Mouse (Mus musculus): ENCODE results near the gene Etnk1. TPM values are rescaled to one million over a fixed set of nuclear protein-coding genes. Genes with fewer than 3 reads are reported as not detected.
"Not testable (repeated sequence)": the region's sequence is repeated elsewhere in the genome, so short reads cannot be mapped to it uniquely, and the experiment has no call there.

Etnk1 gene
- polyA plus RNA-seq, 1 experiment from 2014 or later, result 8.7 TPM

GRCm38 (mm10) chr6:143165404-143166257 lies 1.4 kb upstream of the Etnk1 start:
- 46% methylated on average over 15 of the region's 15 CpGs for WGBS (ENCODE audit: insufficient replicate concordance)
- Histone ChIP-seq H3K27ac (ENCODE audit: low read length) (peak overlapping the region; percentile 96), H3K4me1 (ENCODE audit: control insufficient read depth, low read depth, low read length) (peaks cover 31% of the 10 kb centered on the region)

GRCm38 (mm10) chr6:143167409-143167919 lies 443 bp downstream of the Etnk1 start:
- WGBS (ENCODE audit: insufficient replicate concordance), result under 1% methylated on average over 60 of the region's 60 CpGs
- peak overlapping the region; percentile 96 for H3K27ac ChIP-seq (ENCODE audit: low read length)
- ATAC-seq (ENCODE audit: low read depth), result peak; percentile 49
- no peaks in the 10 kb centered on the region for H3K27me3 ChIP-seq (ENCODE audit: control insufficient read depth, insufficient read depth, low read depth, low read length)
- peak overlapping the region; percentile 90 for H3K4me3 ChIP-seq (ENCODE audit: low read depth, low read length)
- H3K9ac ChIP-seq (ENCODE audit: low read depth, low read length), result peak overlapping the region; percentile 93
- H3K4me2 ChIP-seq (ENCODE audit: low read depth, low read length), result peak overlapping the region; percentile 70
- H3K4me1 ChIP-seq (ENCODE audit: control insufficient read depth, low read depth, low read length), result peaks cover 31% of the 10 kb centered on the region
- no peaks in the 10 kb centered on the region for H3K36me3 ChIP-seq (ENCODE audit: control insufficient read depth, insufficient read depth)
- H3K9me3 ChIP-seq (replicated peaks; ENCODE audit: control insufficient read depth, low read length), result no peaks in the 10 kb centered on the region

More at GRCm38 (mm10) chr6:143165404-143166257, 1.4 kb upstream of the Etnk1 start:
- H3K9me3 ChIP-seq (replicated peaks; ENCODE audit: control insufficient read depth, low read length), result no peaks in the 10 kb centered on the region
- peak overlapping the region; percentile 93 for H3K9ac ChIP-seq (ENCODE audit: low read depth, low read length)
- H3K4me2 ChIP-seq (ENCODE audit: low read depth, low read length), result peak overlapping the region; percentile 70
- H3K4me3 ChIP-seq (ENCODE audit: low read depth, low read length), result peak overlapping the region; percentile 90
- no peaks in the 10 kb centered on the region for H3K36me3 ChIP-seq (ENCODE audit: control insufficient read depth, insufficient read depth)
- no peak for ATAC-seq (ENCODE audit: low read depth)
- no peaks in the 10 kb centered on the region for H3K27me3 ChIP-seq (ENCODE audit: control insufficient read depth, insufficient read depth, low read depth, low read length)

- peak overlapping the region; percentile 70 for H3K4me2 ChIP-seq (ENCODE audit: low read depth, low read length)
- peak overlapping the region; percentile 96 for H3K27ac ChIP-seq (ENCODE audit: low read length)
- H3K9ac ChIP-seq (ENCODE audit: low read depth, low read length), result peak overlapping the region; percentile 93
- H3K4me3 ChIP-seq (ENCODE audit: low read depth, low read length), result peak overlapping the region; percentile 90
- no peaks in the 10 kb centered on the region; the same call in 1 of the 2 replicates for H3K36me3 ChIP-seq (ENCODE audit: control insufficient read depth, insufficient read depth)
- peaks cover 31% of the 10 kb centered on the region for H3K4me1 ChIP-seq (ENCODE audit: control insufficient read depth, low read depth, low read length)
- WGBS (ENCODE audit: insufficient replicate concordance), result 10% methylated on average over 6 of the region's 6 CpGs
- H3K9me3 ChIP-seq (replicated peaks; ENCODE audit: control insufficient read depth, low read length), result no peaks in the 10 kb centered on the region
- ATAC-seq (ENCODE audit: low read depth), result no peak
- H3K27me3 ChIP-seq (ENCODE audit: control insufficient read depth, insufficient read depth, low read depth, low read length), result no peaks in the 10 kb centered on the region
These were observed 1.1 kb downstream of the Etnk1 start for GRCm38 (mm10) chr6:143167981-143168674.

- Histone ChIP-seq H3K4me2 (ENCODE audit: low read depth, low read length) (peak overlapping the region; percentile 70; the same call in 1 of the 2 replicates), H3K27me3 (ENCODE audit: control insufficient read depth, insufficient read depth, low read depth, low read length) (no peaks in the 10 kb centered on the region), H3K9me3 (replicated peaks; ENCODE audit: control insufficient read depth, low read length) (no peaks in the 10 kb centered on the region), H3K9ac (ENCODE audit: low read depth, low read length) (0 out of 2 replicates have a peak overlapping the region, but pooled peaks have one; percentile 18), H3K4me3 (ENCODE audit: low read depth, low read length) (peak overlapping the region; percentile 90), H3K27ac (ENCODE audit: low read length) (no peak overlapping the region), H3K4me1 (ENCODE audit: control insufficient read depth, low read depth, low read length) (peaks cover 25% of the 10 kb centered on the region), H3K36me3 (ENCODE audit: control insufficient read depth, insufficient read depth) (peaks cover 2% of the 10 kb centered on the region; the same call in 1 of the 2 replicates)
- 72% methylated on average over 4 of the region's 4 CpGs for WGBS (ENCODE audit: insufficient replicate concordance)
- no peak for ATAC-seq (ENCODE audit: low read depth)
These were observed 2.4 kb downstream of the Etnk1 start for GRCm38 (mm10) chr6:143169385-143169784.

GRCm38 (mm10) chr6:143170166-143170960 lies 3.3 kb downstream of the Etnk1 start:
- no peak overlapping the region for H3K4me2 ChIP-seq (ENCODE audit: low read depth, low read length)
- H3K9me3 ChIP-seq (replicated peaks; ENCODE audit: control insufficient read depth, low read length), result no peaks in the 10 kb centered on the region
- H3K4me3 ChIP-seq (ENCODE audit: low read depth, low read length), result no peak overlapping the region
- WGBS (ENCODE audit: insufficient replicate concordance), result 63% methylated on average over 4 of the region's 4 CpGs
- no peak overlapping the region for H3K27ac ChIP-seq (ENCODE audit: low read length)
- H3K27me3 ChIP-seq (ENCODE audit: control insufficient read depth, insufficient read depth, low read depth, low read length), result no peaks in the 10 kb centered on the region
- no peak overlapping the region for H3K9ac ChIP-seq (ENCODE audit: low read depth, low read length)
- ATAC-seq (ENCODE audit: low read depth), result no peak
- peaks cover 23% of the 10 kb centered on the region for H3K4me1 ChIP-seq (ENCODE audit: control insufficient read depth, low read depth, low read length)
- H3K36me3 ChIP-seq (ENCODE audit: control insufficient read depth, insufficient read depth), result peaks cover 2% of the 10 kb centered on the region; the same call in 1 of the 2 replicates

- no peaks in the 10 kb centered on the region for H3K27me3 ChIP-seq (ENCODE audit: control insufficient read depth, insufficient read depth, low read depth, low read length)
- H3K4me3 ChIP-seq (ENCODE audit: low read depth, low read length), result no peak overlapping the region
- no peak overlapping the region for H3K4me2 ChIP-seq (ENCODE audit: low read depth, low read length)
- WGBS (ENCODE audit: insufficient replicate concordance), result 85% methylated on average over 8 of the region's 8 CpGs
- H3K9ac ChIP-seq (ENCODE audit: low read depth, low read length), result no peak overlapping the region
- no peaks in the 10 kb centered on the region for H3K9me3 ChIP-seq (replicated peaks; ENCODE audit: control insufficient read depth, low read length)
- peaks cover 2% of the 10 kb centered on the region; the same call in 1 of the 2 replicates for H3K36me3 ChIP-seq (ENCODE audit: control insufficient read depth, insufficient read depth)
- no peak for ATAC-seq (ENCODE audit: low read depth)
- H3K4me1 ChIP-seq (ENCODE audit: control insufficient read depth, low read depth, low read length), result peaks cover 20% of the 10 kb centered on the region
- no peak overlapping the region for H3K27ac ChIP-seq (ENCODE audit: low read length)
These were observed 4.0 kb downstream of the Etnk1 start for GRCm38 (mm10) chr6:143171066-143171465.

GRCm38 (mm10) chr6:143171781-143172465 lies 4.9 kb downstream of the Etnk1 start:
- H3K9ac ChIP-seq (ENCODE audit: low read depth, low read length), result no peak overlapping the region
- no peak for ATAC-seq (ENCODE audit: low read depth)
- H3K27ac ChIP-seq (ENCODE audit: low read length), result no peak overlapping the region
- H3K4me1 ChIP-seq (ENCODE audit: control insufficient read depth, low read depth, low read length), result peaks cover 15% of the 10 kb centered on the region
- H3K27me3 ChIP-seq (ENCODE audit: control insufficient read depth, insufficient read depth, low read depth, low read length), result no peaks in the 10 kb centered on the region
- no peak overlapping the region for H3K4me2 ChIP-seq (ENCODE audit: low read depth, low read length)
- 55% methylated on average over 11 of the region's 11 CpGs for WGBS (ENCODE audit: insufficient replicate concordance)
- H3K36me3 ChIP-seq (ENCODE audit: control insufficient read depth, insufficient read depth), result peaks cover 2% of the 10 kb centered on the region; the same call in 1 of the 2 replicates
- H3K9me3 ChIP-seq (replicated peaks; ENCODE audit: control insufficient read depth, low read length), result no peaks in the 10 kb centered on the region
- H3K4me3 ChIP-seq (ENCODE audit: low read depth, low read length), result no peak overlapping the region

GRCm38 (mm10) chr6:143172683-143173082 lies 5.7 kb downstream of the Etnk1 start:
- 72% methylated on average over 4 of the region's 4 CpGs for WGBS (ENCODE audit: insufficient replicate concordance)
- not testable (repeated sequence) for ATAC-seq (ENCODE audit: low read depth); H3K27me3 ChIP-seq (ENCODE audit: control insufficient read depth, insufficient read depth, low read depth, low read length); H3K4me2 ChIP-seq (ENCODE audit: low read depth, low read length); H3K9me3 ChIP-seq (replicated peaks; ENCODE audit: control insufficient read depth, low read length); H3K36me3 ChIP-seq (ENCODE audit: control insufficient read depth, insufficient read depth); H3K4me3 ChIP-seq (ENCODE audit: low read depth, low read length); H3K27ac ChIP-seq (ENCODE audit: low read length); H3K9ac ChIP-seq (ENCODE audit: low read depth, low read length)
- H3K4me1 ChIP-seq (ENCODE audit: control insufficient read depth, low read depth, low read length), result peaks cover 15% of the 10 kb centered on the region
